Mouse (Mus musculus): ENCODE results near the gene Apaf1. TPM values are rescaled to one million over a fixed set of nuclear protein-coding genes. Genes with fewer than 3 reads are reported as not detected.
A peak's percentile ranks its signal among the peaks of the same experiment; 100 is the strongest.

Apaf1 gene
- polyA plus RNA-seq, 1 experiment from 2014 or later: 21.8 TPM

- no peak for ATAC-seq
- H3K36me3 ChIP-seq (ENCODE audit: control insufficient read depth, insufficient read depth): peaks cover 6% of the 10 kb centered on the region; the same call in 1 of the 2 replicates
- 95% methylated on average over 12 of the region's 12 CpGs for whole genome bisulfite sequencing
Observed at GRCm38 (mm10) chr10:91005858-91006538, 76.6 kb downstream of the Apaf1 start.

DNA sequence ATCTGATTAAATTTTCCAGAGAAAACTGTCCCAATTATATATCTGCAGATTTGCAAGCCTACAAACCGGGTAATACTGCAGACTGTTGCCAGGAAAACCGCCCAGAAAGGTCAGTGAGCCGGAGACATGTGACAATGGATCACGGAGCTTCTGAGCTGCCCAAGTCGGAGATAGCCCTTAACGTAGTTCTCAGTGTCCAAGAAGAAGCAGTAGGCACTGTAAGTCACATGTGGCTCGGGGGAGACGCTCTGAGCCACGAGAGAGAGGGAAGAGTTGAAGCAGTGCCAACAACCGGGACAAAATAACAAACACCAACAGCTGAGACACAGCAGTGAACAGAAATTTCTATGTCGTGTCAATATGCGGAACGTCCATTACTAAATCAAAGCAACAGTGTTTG is 81.1 kb downstream of the Apaf1 start:
- WGBS: 33% methylated on average over 13 of the region's 13 CpGs
- no peaks in the 10 kb centered on the region for H3K9me3 ChIP-seq (ENCODE audit: control insufficient read depth, low read length)
- H3K27ac ChIP-seq (ENCODE audit: low read length): peak overlapping the region; percentile 60
- no peak overlapping the region for H3K4me3 ChIP-seq (replicated peaks; ENCODE audit: low read length)
- H3K9ac ChIP-seq (replicated peaks; ENCODE audit: low read depth, low read length): no peak overlapping the region
- H3K4me2 ChIP-seq (ENCODE audit: low read length): peak overlapping the region; percentile 23; the same call in 1 of the 2 replicates
- H3K27me3 ChIP-seq (replicated peaks; ENCODE audit: control insufficient read depth, insufficient read depth, low read length): no peaks in the 10 kb centered on the region
- H3K36me3 ChIP-seq (ENCODE audit: control insufficient read depth, insufficient read depth): peaks cover 5% of the 10 kb centered on the region
- H3K4me1 ChIP-seq (replicated peaks; ENCODE audit: control insufficient read depth, insufficient read depth, low read length): peaks cover 6% of the 10 kb centered on the region
- ATAC-seq: peak; percentile 60

More at GRCm38 (mm10) chr10:91005858-91006538, 76.6 kb downstream of the Apaf1 start:
- Histone ChIP-seq H3K9me3 (ENCODE audit: control insufficient read depth, low read length) (no peaks in the 10 kb centered on the region), H3K9ac (replicated peaks; ENCODE audit: low read depth, low read length) (no peak overlapping the region), H3K27me3 (replicated peaks; ENCODE audit: control insufficient read depth, insufficient read depth, low read length) (no peaks in the 10 kb centered on the region), H3K4me2 (ENCODE audit: low read length) (no peak overlapping the region), H3K4me1 (replicated peaks; ENCODE audit: control insufficient read depth, insufficient read depth, low read length) (peaks cover 4% of the 10 kb centered on the region), H3K27ac (ENCODE audit: low read length) (no peak overlapping the region), H3K4me3 (replicated peaks; ENCODE audit: low read length) (no peak overlapping the region)

DNA sequence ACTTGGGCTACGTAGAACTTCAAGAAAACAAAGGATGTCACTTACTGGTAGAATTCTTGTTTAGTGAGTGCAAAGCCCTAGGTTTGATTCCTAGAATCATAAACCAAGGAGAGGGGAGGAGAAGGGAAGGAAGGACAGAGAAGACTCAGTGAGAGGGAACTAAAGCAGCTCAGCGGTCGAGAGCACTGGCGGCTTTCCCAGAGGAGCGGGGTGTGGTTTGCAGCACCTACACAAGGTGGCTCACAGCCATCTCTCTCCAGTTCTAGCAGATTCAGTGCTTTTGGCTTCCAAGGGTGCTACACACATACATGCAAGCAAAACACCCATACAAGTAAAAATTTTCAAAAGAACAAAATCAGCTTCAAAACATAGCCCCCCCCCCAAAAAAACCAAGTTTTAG is 82.7 kb downstream of the Apaf1 start:
- H3K27me3 ChIP-seq (replicated peaks; ENCODE audit: control insufficient read depth, insufficient read depth, low read length): no peaks in the 10 kb centered on the region
- WGBS: 72% methylated on average over 5 of the region's 5 CpGs
- no peak overlapping the region for H3K27ac ChIP-seq (ENCODE audit: low read length)
- no peak for ATAC-seq
- no peak overlapping the region for H3K4me3 ChIP-seq (replicated peaks; ENCODE audit: low read length)
- peaks cover 6% of the 10 kb centered on the region for H3K4me1 ChIP-seq (replicated peaks; ENCODE audit: control insufficient read depth, insufficient read depth, low read length)
- H3K4me2 ChIP-seq (ENCODE audit: low read length): no peak overlapping the region
- no peak overlapping the region for H3K9ac ChIP-seq (replicated peaks; ENCODE audit: low read depth, low read length)
- H3K36me3 ChIP-seq (ENCODE audit: control insufficient read depth, insufficient read depth): peaks cover 14% of the 10 kb centered on the region
- no peaks in the 10 kb centered on the region for H3K9me3 ChIP-seq (ENCODE audit: control insufficient read depth, low read length)

GRCm38 (mm10) chr10:90993869-90994268 is 88.7 kb downstream of the Apaf1 start:
- no peak overlapping the region for H3K9ac ChIP-seq (replicated peaks; ENCODE audit: low read depth, low read length)
- H3K27me3 ChIP-seq (replicated peaks; ENCODE audit: control insufficient read depth, insufficient read depth, low read length): no peaks in the 10 kb centered on the region
- no peak overlapping the region for H3K27ac ChIP-seq (ENCODE audit: low read length)
- H3K36me3 ChIP-seq (ENCODE audit: control insufficient read depth, insufficient read depth): peaks cover 16% of the 10 kb centered on the region
- H3K9me3 ChIP-seq (ENCODE audit: control insufficient read depth, low read length): no peaks in the 10 kb centered on the region
- peaks cover 3% of the 10 kb centered on the region for H3K4me1 ChIP-seq (replicated peaks; ENCODE audit: control insufficient read depth, insufficient read depth, low read length)
- no peak overlapping the region for H3K4me3 ChIP-seq (replicated peaks; ENCODE audit: low read length)
- H3K4me2 ChIP-seq (ENCODE audit: low read length): no peak overlapping the region
- 22% methylated on average over 5 of the region's 5 CpGs for WGBS
- ATAC-seq: 0 out of 2 replicates have a peak, but pooled peaks have one; percentile 57

DNA sequence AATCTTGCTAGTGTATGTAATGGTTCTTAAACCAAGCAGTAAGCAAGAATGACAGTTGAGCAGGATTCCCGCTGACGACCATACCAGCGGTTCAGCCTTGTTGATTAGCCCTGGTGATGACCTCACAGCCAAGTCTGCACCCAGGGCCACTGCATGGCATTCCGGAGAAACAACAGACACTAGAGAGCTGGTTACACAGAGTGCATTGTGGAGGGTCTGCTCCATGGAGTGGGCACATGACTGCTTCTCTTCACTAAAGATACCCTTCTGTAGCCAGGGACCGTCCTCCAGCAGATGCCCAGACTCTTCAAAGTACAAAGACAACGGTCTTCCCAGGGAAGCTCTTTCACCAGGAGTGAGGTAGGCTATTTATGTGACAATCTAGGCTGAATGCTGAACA is 90.3 kb downstream of the Apaf1 start:
- H3K9me3 ChIP-seq (ENCODE audit: control insufficient read depth, low read length): no peaks in the 10 kb centered on the region
- H3K27me3 ChIP-seq (replicated peaks; ENCODE audit: control insufficient read depth, insufficient read depth, low read length): no peaks in the 10 kb centered on the region
- H3K27ac ChIP-seq (ENCODE audit: low read length): no peak overlapping the region
- H3K9ac ChIP-seq (replicated peaks; ENCODE audit: low read depth, low read length): no peak overlapping the region
- no peak overlapping the region for H3K4me3 ChIP-seq (replicated peaks; ENCODE audit: low read length)
- H3K4me1 ChIP-seq (replicated peaks; ENCODE audit: control insufficient read depth, insufficient read depth, low read length): peaks cover 3% of the 10 kb centered on the region
- H3K36me3 ChIP-seq (ENCODE audit: control insufficient read depth, insufficient read depth): peaks cover 16% of the 10 kb centered on the region
- no peak overlapping the region for H3K4me2 ChIP-seq (ENCODE audit: low read length)
- ATAC-seq: no peak
- WGBS: 85% methylated on average over 6 of the region's 6 CpGs

- no peaks in the 10 kb centered on the region for H3K9me3 ChIP-seq (ENCODE audit: control insufficient read depth, low read length)
- H3K36me3 ChIP-seq (ENCODE audit: control insufficient read depth, insufficient read depth): 0 out of 2 replicates have a peak, but pooled peaks cover 4% of the 10 kb centered on the region
- no peak for ATAC-seq
- no peak overlapping the region for H3K9ac ChIP-seq (replicated peaks; ENCODE audit: low read depth, low read length)
- peaks cover 3% of the 10 kb centered on the region for H3K4me1 ChIP-seq (replicated peaks; ENCODE audit: control insufficient read depth, insufficient read depth, low read length)
- no peak overlapping the region for H3K4me2 ChIP-seq (ENCODE audit: low read length)
- H3K4me3 ChIP-seq (replicated peaks; ENCODE audit: low read length): no peak overlapping the region
- WGBS: 91% methylated on average over 6 of the region's 6 CpGs
- H3K27ac ChIP-seq (ENCODE audit: low read length): no peak overlapping the region
- H3K27me3 ChIP-seq (replicated peaks; ENCODE audit: control insufficient read depth, insufficient read depth, low read length): no peaks in the 10 kb centered on the region
Observed at GRCm38 (mm10) chr10:90990340-90990739, 92.2 kb downstream of the Apaf1 start.

DNA sequence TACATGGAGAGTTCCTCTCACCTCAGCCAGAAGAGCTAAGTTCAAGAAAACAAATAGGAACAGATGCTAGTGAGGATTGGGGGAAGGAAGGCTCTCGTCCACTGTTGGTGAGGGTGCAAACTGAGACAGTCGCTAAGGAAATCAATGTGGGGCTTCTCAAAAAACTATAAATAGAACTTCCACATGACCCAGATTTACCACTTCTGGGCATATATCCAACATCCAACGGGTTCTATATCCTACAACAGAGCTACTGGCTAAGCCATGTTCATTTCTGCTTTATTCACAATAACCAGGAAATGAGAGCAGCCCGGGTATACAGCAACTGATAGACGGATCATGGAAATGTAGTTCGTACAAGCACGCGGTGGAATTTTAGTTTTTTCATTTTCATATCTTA is 99.5 kb downstream of the Apaf1 start:
- Histone ChIP-seq H3K4me3 (replicated peaks; ENCODE audit: low read length) (no peak overlapping the region), H3K4me2 (ENCODE audit: low read length) (no peak overlapping the region), H3K9ac (replicated peaks; ENCODE audit: low read depth, low read length) (no peak overlapping the region), H3K27ac (ENCODE audit: low read length) (no peak overlapping the region), H3K4me1 (replicated peaks; ENCODE audit: control insufficient read depth, insufficient read depth, low read length) (no peaks in the 10 kb centered on the region), H3K9me3 (ENCODE audit: control insufficient read depth, low read length) (no peaks in the 10 kb centered on the region), H3K36me3 (ENCODE audit: control insufficient read depth, insufficient read depth) (no peaks in the 10 kb centered on the region), H3K27me3 (replicated peaks; ENCODE audit: control insufficient read depth, insufficient read depth, low read length) (no peaks in the 10 kb centered on the region)
- 70% methylated on average over 8 of the region's 8 CpGs for WGBS
- ATAC-seq: peak; percentile 33; the same call in 1 of the 2 replicates

- Histone ChIP-seq H3K4me3 (replicated peaks; ENCODE audit: low read length) (no peak overlapping the region), H3K27me3 (replicated peaks; ENCODE audit: control insufficient read depth, insufficient read depth, low read length) (no peaks in the 10 kb centered on the region), H3K9ac (replicated peaks; ENCODE audit: low read depth, low read length) (no peak overlapping the region), H3K27ac (ENCODE audit: low read length) (no peak overlapping the region), H3K36me3 (ENCODE audit: control insufficient read depth, insufficient read depth) (no peaks in the 10 kb centered on the region), H3K9me3 (ENCODE audit: control insufficient read depth, low read length) (no peaks in the 10 kb centered on the region), H3K4me1 (replicated peaks; ENCODE audit: control insufficient read depth, insufficient read depth, low read length) (no peaks in the 10 kb centered on the region), H3K4me2 (ENCODE audit: low read length) (no peak overlapping the region)
- 97% methylated on average over 4 of the region's 4 CpGs for WGBS
- ATAC-seq: no peak
Observed at GRCm38 (mm10) chr10:90981811-90982210, 100.8 kb downstream of the Apaf1 start.

- no peaks in the 10 kb centered on the region for H3K36me3 ChIP-seq (ENCODE audit: control insufficient read depth, insufficient read depth)
- H3K4me2 ChIP-seq (ENCODE audit: low read length): no peak overlapping the region
- no peaks in the 10 kb centered on the region for H3K27me3 ChIP-seq (replicated peaks; ENCODE audit: control insufficient read depth, insufficient read depth, low read length)
- no peak overlapping the region for H3K27ac ChIP-seq (ENCODE audit: low read length)
- H3K4me1 ChIP-seq (replicated peaks; ENCODE audit: control insufficient read depth, insufficient read depth, low read length): peaks cover 7% of the 10 kb centered on the region
- ATAC-seq: no peak
- no peaks in the 10 kb centered on the region for H3K9me3 ChIP-seq (ENCODE audit: control insufficient read depth, low read length)
- H3K4me3 ChIP-seq (replicated peaks; ENCODE audit: low read length): no peak overlapping the region
- H3K9ac ChIP-seq (replicated peaks; ENCODE audit: low read depth, low read length): no peak overlapping the region
- WGBS: 87% methylated on average over 6 of the region's 6 CpGs
Observed at GRCm38 (mm10) chr10:90974491-90974890, 108.1 kb downstream of the Apaf1 start.

All from forebrain, embryonic 16.5 days (tissue).